Mouse (Mus musculus) hindbrain, embryonic 12.5 days (tissue): ENCODE results near the gene Itih3. TPM values are rescaled to one million over a fixed set of nuclear protein-coding genes. Genes with fewer than 3 reads are reported as not detected.

Experiments used
- ATAC-seq: fragments of 200-750 bp; cut with Nextera tagmentation; 2 replicates; pipeline ENCODE4 v1.8.0; 2017; ENCODE audit warnings: moderate TSS enrichment; ENCODE audit not compliant: low FRiP score
- H3K27ac ChIP-seq: fragments of 300-500 bp; sonication (generic); 2 replicates; pipeline ENCODE4 v1.5.1; 2016; ENCODE audit warnings: mild to moderate bottlenecking
- H3K27me3 ChIP-seq: fragments of 300-500 bp; sonication (generic); 2 replicates; pipeline ENCODE4 v1.6.1; 2016; ENCODE audit warnings: mild to moderate bottlenecking
- H3K36me3 ChIP-seq: fragments of 300-500 bp; sonication (generic); 2 replicates; pipeline ENCODE4 v1.6.1; 2016; ENCODE audit warnings: mild to moderate bottlenecking
- H3K4me1 ChIP-seq: fragments of 300-500 bp; sonication (generic); 2 replicates; pipeline ENCODE4 v1.6.1; 2016
- H3K4me2 ChIP-seq: fragments of 300-500 bp; sonication (generic); replicated peaks from 2 replicates; pipeline ENCODE4 v1.6.1; 2016; ENCODE audit warnings: mild to moderate bottlenecking
- H3K4me3 ChIP-seq: fragments of 300-500 bp; sonication (generic); 2 replicates; pipeline ENCODE4 v1.5.1; 2016; ENCODE audit warnings: mild to moderate bottlenecking
- H3K9ac ChIP-seq: fragments of 300-500 bp; sonication (generic); 2 replicates; pipeline ENCODE4 v1.6.1; 2016; ENCODE audit warnings: mild to moderate bottlenecking, moderate library complexity
- H3K9me3 ChIP-seq: fragments of 300-500 bp; sonication (generic); replicated peaks from 2 replicates; pipeline ENCODE4 v1.6.1; 2016; ENCODE audit warnings: mild to moderate bottlenecking
- WGBS: fragments of 180-500 bp; shearing (Covaris S2); methylation state at CpG from one replicate; pipeline ENCODE4 v1.1.7; 2016; 5-methylcytosine and 5-hydroxymethylcytosine counted together
- polyA plus RNA-seq: library from polyadenylated mRNA; unstranded; fragments of >200 nt; fragmentation: Nextera tagmentation; extraction: Ambion mirVana; gene quantifications from 2 replicates; pipeline ENCODE4 v1.2.1, GENCODE M21; 2016

Itih3 gene
- polyA plus RNA-seq, 1 experiment from 2014 or later: 0.89 TPM

- H3K4me1 ChIP-seq: peaks cover 6% of the 10 kb centered on the region
- H3K36me3 ChIP-seq: no peaks in the 10 kb centered on the region
- no peak overlapping the region for H3K4me2 ChIP-seq
- no peak overlapping the region for H3K4me3 ChIP-seq
- WGBS: 81% methylated on average over 3 of the region's 3 CpGs
- no peaks in the 10 kb centered on the region for H3K27me3 ChIP-seq
- H3K27ac ChIP-seq: no peak overlapping the region
- H3K9me3 ChIP-seq: no peaks in the 10 kb centered on the region
- ATAC-seq: no peak
- H3K9ac ChIP-seq: no peak overlapping the region
Measured at GRCm38 (mm10) chr14:30925492-30925891, 1.9 kb upstream of the Itih3 start.

- Histone ChIP-seq H3K9me3 (no peaks in the 10 kb centered on the region), H3K27me3 (no peaks in the 10 kb centered on the region), H3K4me2 (no peak overlapping the region), H3K27ac (no peak overlapping the region), H3K4me1 (peaks cover 6% of the 10 kb centered on the region), H3K9ac (no peak overlapping the region), H3K36me3 (no peaks in the 10 kb centered on the region), H3K4me3 (no peak overlapping the region)
- WGBS: 54% methylated on average over 8 of the region's 8 CpGs
- ATAC-seq: no peak
Measured at GRCm38 (mm10) chr14:30922053-30922670, 1.4 kb downstream of the Itih3 start.

- H3K4me3 ChIP-seq: no peak overlapping the region
- H3K4me2 ChIP-seq: no peak overlapping the region
- no peaks in the 10 kb centered on the region for H3K9me3 ChIP-seq
- 94% methylated on average over 1 of the region's 1 CpGs for WGBS
- H3K27ac ChIP-seq: no peak overlapping the region
- H3K27me3 ChIP-seq: no peaks in the 10 kb centered on the region
- H3K4me1 ChIP-seq: no peaks in the 10 kb centered on the region
- no peak overlapping the region for H3K9ac ChIP-seq
- H3K36me3 ChIP-seq: no peaks in the 10 kb centered on the region
- ATAC-seq: no peak
Measured at GRCm38 (mm10) chr14:30916516-30916915, 7.0 kb downstream of the Itih3 start.

- WGBS: 90% methylated on average over 5 of the region's 5 CpGs
- Histone ChIP-seq H3K9ac (no peak overlapping the region), H3K27ac (no peak overlapping the region), H3K4me3 (no peak overlapping the region), H3K4me2 (no peak overlapping the region), H3K9me3 (no peaks in the 10 kb centered on the region), H3K36me3 (no peaks in the 10 kb centered on the region), H3K4me1 (no peaks in the 10 kb centered on the region), H3K27me3 (no peaks in the 10 kb centered on the region)
- no peak for ATAC-seq
Measured at GRCm38 (mm10) chr14:30913404-30913803, 10.2 kb downstream of the Itih3 start.

- H3K27ac ChIP-seq: no peak overlapping the region
- H3K4me1 ChIP-seq: no peaks in the 10 kb centered on the region
- ATAC-seq: no peak
- no peaks in the 10 kb centered on the region for H3K36me3 ChIP-seq
- H3K9ac ChIP-seq: no peak overlapping the region
- H3K4me3 ChIP-seq: no peak overlapping the region
- no peaks in the 10 kb centered on the region for H3K27me3 ChIP-seq
- 87% methylated on average over 8 of the region's 8 CpGs for WGBS
- no peaks in the 10 kb centered on the region for H3K9me3 ChIP-seq
- no peak overlapping the region for H3K4me2 ChIP-seq
Measured at GRCm38 (mm10) chr14:30912641-30913040, 10.9 kb downstream of the Itih3 start.

GRCm38 (mm10) chr14:30911141-30911540 lies 12.4 kb downstream of the Itih3 start:
- WGBS: 94% methylated on average over 8 of the region's 8 CpGs
- Histone ChIP-seq H3K36me3 (no peaks in the 10 kb centered on the region), H3K9ac (no peak overlapping the region), H3K9me3 (no peaks in the 10 kb centered on the region), H3K27ac (no peak overlapping the region), H3K4me1 (no peaks in the 10 kb centered on the region), H3K27me3 (no peaks in the 10 kb centered on the region), H3K4me3 (no peak overlapping the region), H3K4me2 (no peak overlapping the region)
- ATAC-seq: no peak

- Histone ChIP-seq H3K27me3 (no peaks in the 10 kb centered on the region), H3K4me2 (no peak overlapping the region), H3K9me3 (no peaks in the 10 kb centered on the region), H3K4me1 (no peaks in the 10 kb centered on the region), H3K36me3 (no peaks in the 10 kb centered on the region), H3K27ac (no peak overlapping the region), H3K9ac (no peak overlapping the region), H3K4me3 (no peak overlapping the region)
- no peak for ATAC-seq
- 88% methylated on average over 3 of the region's 3 CpGs for WGBS
Measured at GRCm38 (mm10) chr14:30907814-30908265, 15.7 kb downstream of the Itih3 start.

GRCm38 (mm10) chr14:30906001-30906400 lies 17.6 kb downstream of the Itih3 start:
- H3K4me3 ChIP-seq: no peak overlapping the region
- 89% methylated on average over 6 of the region's 6 CpGs for WGBS
- H3K4me1 ChIP-seq: no peaks in the 10 kb centered on the region
- no peak overlapping the region for H3K9ac ChIP-seq
- no peaks in the 10 kb centered on the region for H3K36me3 ChIP-seq
- H3K27me3 ChIP-seq: no peaks in the 10 kb centered on the region
- H3K9me3 ChIP-seq: no peaks in the 10 kb centered on the region
- H3K4me2 ChIP-seq: no peak overlapping the region
- no peak for ATAC-seq
- no peak overlapping the region for H3K27ac ChIP-seq

GRCm38 (mm10) chr14:30904307-30904706 lies 19.3 kb downstream of the Itih3 start:
- ATAC-seq: no peak
- no peaks in the 10 kb centered on the region for H3K4me1 ChIP-seq
- no peak overlapping the region for H3K4me3 ChIP-seq
- H3K9me3 ChIP-seq: no peaks in the 10 kb centered on the region
- H3K27ac ChIP-seq: no peak overlapping the region
- no peaks in the 10 kb centered on the region for H3K27me3 ChIP-seq
- WGBS: 84% methylated on average over 8 of the region's 8 CpGs
- H3K9ac ChIP-seq: no peak overlapping the region
- H3K4me2 ChIP-seq: no peak overlapping the region
- no peaks in the 10 kb centered on the region for H3K36me3 ChIP-seq

- no peak for ATAC-seq
- Histone ChIP-seq H3K4me1 (no peaks in the 10 kb centered on the region), H3K36me3 (no peaks in the 10 kb centered on the region), H3K9ac (no peak overlapping the region), H3K9me3 (no peaks in the 10 kb centered on the region), H3K4me2 (no peak overlapping the region), H3K4me3 (no peak overlapping the region), H3K27me3 (no peaks in the 10 kb centered on the region), H3K27ac (no peak overlapping the region)
- WGBS: 77% methylated on average over 3 of the region's 3 CpGs
Measured at GRCm38 (mm10) chr14:30903036-30903435, 20.5 kb downstream of the Itih3 start.

- no peak overlapping the region for H3K9ac ChIP-seq
- no peak overlapping the region for H3K4me3 ChIP-seq
- H3K27ac ChIP-seq: no peak overlapping the region
- H3K4me2 ChIP-seq: no peak overlapping the region
- no peaks in the 10 kb centered on the region for H3K4me1 ChIP-seq
- 95% methylated on average over 5 of the region's 5 CpGs for WGBS
- no peaks in the 10 kb centered on the region for H3K36me3 ChIP-seq
- ATAC-seq: no peak
- no peaks in the 10 kb centered on the region for H3K27me3 ChIP-seq
- H3K9me3 ChIP-seq: no peaks in the 10 kb centered on the region
Measured at GRCm38 (mm10) chr14:30902628-30903027, 20.9 kb downstream of the Itih3 start.

- no peak for ATAC-seq
- Histone ChIP-seq H3K9me3 (no peaks in the 10 kb centered on the region), H3K36me3 (no peaks in the 10 kb centered on the region), H3K27ac (no peak overlapping the region), H3K4me2 (no peak overlapping the region), H3K4me3 (no peak overlapping the region), H3K4me1 (no peaks in the 10 kb centered on the region), H3K9ac (no peak overlapping the region), H3K27me3 (no peaks in the 10 kb centered on the region)
- WGBS: 37% methylated on average over 3 of the region's 3 CpGs
Measured at GRCm38 (mm10) chr14:30899972-30900371, 23.6 kb downstream of the Itih3 start.

GRCm38 (mm10) chr14:30888271-30888732 lies 35.3 kb downstream of the Itih3 start:
- Histone ChIP-seq H3K9ac (no peak overlapping the region), H3K27ac (no peak overlapping the region), H3K9me3 (no peaks in the 10 kb centered on the region), H3K27me3 (no peaks in the 10 kb centered on the region), H3K4me3 (no peak overlapping the region), H3K4me2 (no peak overlapping the region; the same call in 1 of the 2 replicates), H3K4me1 (0 out of 2 replicates have a peak, but pooled peaks cover 3% of the 10 kb centered on the region), H3K36me3 (no peaks in the 10 kb centered on the region)
- 21% methylated on average over 9 of the region's 9 CpGs for WGBS
- no peak for ATAC-seq
